Mouse (Mus musculus) liver, postnatal 0 days (tissue): ENCODE results near the gene Zmat1. TPM values are rescaled to one million over a fixed set of nuclear protein-coding genes. Genes with fewer than 3 reads are reported as not detected.
"Not testable (repeated sequence)": the region's sequence is repeated elsewhere in the genome, so short reads cannot be mapped to it uniquely, and the experiment has no call there.

ENCODE experiments used
- ATAC-seq: fragments of 200-750 bp; cut with Nextera tagmentation; 2 replicates; pipeline ENCODE4 v1.8.0; 2017; ENCODE audit warnings: mild to moderate bottlenecking, moderate library complexity
- DNase-seq: peaks from one replicate; pipeline ENCODE4 v3.0.0-alpha.2; 2016
- H3K27ac ChIP-seq: fragments of 300-500 bp; sonication (generic); 2 replicates; pipeline ENCODE4 v1.5.1; 2014; ENCODE audit warnings: antibody characterized with exemption, moderate library complexity, mild to moderate bottlenecking, low read depth
- H3K27me3 ChIP-seq: fragments of 300-500 bp; sonication (generic); 2 replicates; pipeline ENCODE4 v1.6.1; 2014; ENCODE audit warnings: low read length, control low read depth, mixed read lengths; ENCODE audit not compliant: insufficient read depth
- H3K36me3 ChIP-seq: fragments of 300-500 bp; sonication (generic); replicated peaks from 2 replicates; pipeline ENCODE4 v1.6.1; 2014; ENCODE audit warnings: mild to moderate bottlenecking, control low read depth, low read length, moderate library complexity, mixed read lengths; ENCODE audit not compliant: insufficient read depth
- H3K4me1 ChIP-seq: fragments of 300-500 bp; sonication (generic); 2 replicates; pipeline ENCODE4 v1.6.1; 2014; ENCODE audit warnings: antibody characterized with exemption, mild to moderate bottlenecking, control low read depth; ENCODE audit not compliant: insufficient read depth
- H3K4me2 ChIP-seq: fragments of 300-500 bp; sonication (generic); 2 replicates; pipeline ENCODE4 v1.6.1; 2014; ENCODE audit warnings: low read depth, mild to moderate bottlenecking, low read length, moderate library complexity, mixed read lengths
- H3K4me3 ChIP-seq: fragments of 300-500 bp; sonication (generic); 2 replicates; pipeline ENCODE4 v1.5.1; 2014; ENCODE audit warnings: low read depth, low read length
- H3K9ac ChIP-seq: fragments of 300-500 bp; sonication (generic); replicated peaks from 2 replicates; pipeline ENCODE4 v1.6.1; 2014; ENCODE audit warnings: mild to moderate bottlenecking, moderate library complexity
- H3K9me3 ChIP-seq: fragments of 300-500 bp; sonication (generic); 2 replicates; pipeline ENCODE4 v1.6.1; 2016; ENCODE audit warnings: mild to moderate bottlenecking, control low read depth, low read length, mixed read lengths
- CTCF ChIP-seq: sonication (generic); IDR thresholded peaks from 2 replicates; pipeline ENCODE4 v1.5.1; 2016; ENCODE audit warnings: antibody characterized with exemption, low read depth
- EP300 ChIP-seq: IDR thresholded peaks from 2 replicates; pipeline ENCODE4 v1.6.1; 2016; ENCODE audit warnings: antibody characterized with exemption, low read depth, mild to moderate bottlenecking
- WGBS: fragments of 180-500 bp; shearing (Covaris S2); extraction: QIAGEN DNeasy Blood & Tissue Kit; methylation state at CpG from one replicate; pipeline ENCODE4 v1.1.7; 2014; ENCODE audit not compliant: insufficient replicate concordance; 5-methylcytosine and 5-hydroxymethylcytosine counted together
- polyA plus RNA-seq: library from polyadenylated mRNA; unstranded; fragments of >200 nt; fragmentation: Nextera tagmentation; extraction: Ambion mirVana; gene quantifications from 2 replicates; pipeline ENCODE4 v1.2.1, GENCODE M21; 2015

Zmat1 gene
- polyA plus RNA-seq, result 1.8 and 1.9 TPM in 2 replicates

DNA sequence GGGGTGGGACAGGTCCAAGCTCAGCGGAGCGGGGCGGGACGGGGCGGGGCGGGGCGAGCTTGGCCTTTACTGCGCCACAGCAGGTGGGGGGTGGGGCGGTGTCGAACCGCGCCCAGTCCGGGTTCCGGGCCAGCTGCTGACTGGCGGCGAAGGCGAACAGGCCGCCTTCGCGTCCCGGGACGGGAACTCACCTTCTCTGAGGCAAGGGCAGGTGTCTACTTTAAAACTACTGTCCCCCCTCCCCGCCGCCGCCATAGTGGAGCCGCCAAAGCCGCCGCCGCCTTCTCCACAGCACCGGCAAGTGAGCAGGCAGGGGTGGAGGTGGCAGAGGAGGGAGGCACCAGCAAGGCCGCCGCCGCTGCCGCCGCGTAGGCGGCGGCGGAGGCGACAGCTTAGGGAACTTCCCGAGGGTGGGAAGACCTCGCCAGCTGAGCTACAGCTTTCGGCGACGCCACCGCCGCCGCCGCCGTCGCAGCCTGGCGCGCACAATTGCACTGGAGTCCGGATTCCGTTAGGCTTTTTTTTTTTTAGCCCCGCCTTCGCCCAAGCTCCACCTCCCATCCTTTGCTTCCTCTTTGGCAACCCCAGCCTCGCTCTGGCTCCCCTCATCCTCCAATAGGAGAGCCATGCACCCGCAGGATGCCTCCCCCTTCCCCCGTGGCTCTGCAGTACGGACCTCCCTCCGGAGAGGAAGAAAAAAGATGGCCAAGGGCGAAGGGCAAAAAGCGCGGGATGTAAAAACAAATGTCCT is at the start of gene Zmat1:
Gene Zmat1 (minus strand): TSS at position 490 of the 751 bp plus-strand sequence.
- Histone ChIP-seq H3K4me2 (peak within 1 kb of the TSS; percentile 71), H3K36me3 (no peaks in the 10 kb centered on the region), H3K4me1 (no peaks in the 10 kb centered on the region; the same call in 1 of the 2 replicates), H3K9ac (peak within 1 kb of the TSS; percentile 91), H3K27ac (peak within 1 kb of the TSS; percentile 99), H3K4me3 (peak within 1 kb of the TSS; percentile 71), H3K27me3 (no peaks in the 10 kb centered on the region), H3K9me3 (no peaks in the 10 kb centered on the region)
- DNase-seq (peak; percentile 87), ATAC-seq (peak; percentile 98)
- 10% methylated on average over 42 of the region's 65 CpGs for WGBS
- TF ChIP-seq CTCF (no peak), EP300 (no peak)

DNA sequence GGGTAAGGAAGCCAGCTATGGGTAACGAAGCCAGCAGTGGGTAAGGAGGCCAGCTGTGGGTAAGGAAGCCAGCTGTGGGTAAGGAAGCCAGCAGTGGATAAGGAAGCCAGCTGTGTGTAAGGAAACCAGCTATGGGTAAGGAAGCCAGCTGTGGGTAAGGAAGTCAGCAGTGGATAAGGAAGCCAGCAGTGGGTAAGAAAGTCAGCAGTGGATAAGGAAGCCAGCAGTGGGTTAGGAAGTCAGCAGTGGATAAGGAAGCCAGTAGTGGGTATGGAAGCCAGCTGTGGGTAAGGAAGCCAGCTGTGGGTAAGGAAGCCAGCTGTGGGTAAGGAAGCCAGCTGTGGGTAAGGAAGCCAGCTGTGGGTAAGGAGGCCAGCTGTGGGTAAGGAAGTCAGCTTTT is 44.9 kb upstream of the Zmat1 start:
- WGBS, result 55% methylated on average over 1 of the region's 1 CpGs
- H3K4me1 ChIP-seq, result not testable (repeated sequence)

DNA sequence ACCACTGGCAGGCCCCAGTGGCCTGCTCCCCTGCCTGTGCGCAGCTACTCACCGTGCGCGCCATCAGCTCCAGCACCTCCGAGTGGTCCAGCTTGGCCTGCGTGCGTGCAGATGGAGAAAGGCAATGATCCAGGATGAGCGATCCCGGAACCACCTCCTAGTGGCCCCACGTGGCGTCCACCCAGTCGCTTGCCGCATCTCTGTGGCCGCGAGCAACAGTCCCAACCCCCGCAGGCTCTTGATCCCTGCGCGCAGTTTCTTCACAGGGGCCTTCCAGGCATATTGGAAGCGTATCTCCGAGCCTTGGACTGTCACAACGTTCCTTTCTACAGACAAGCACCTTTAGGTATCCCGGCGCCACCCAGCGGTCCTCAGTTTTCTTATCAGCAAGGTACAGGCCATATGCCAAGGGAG is 27.0 kb upstream of the Zmat1 start:
- WGBS, result 10% methylated on average over 21 of the region's 24 CpGs
- H3K36me3 ChIP-seq, result no peaks in the 10 kb centered on the region
- H3K4me2 ChIP-seq, result peak overlapping the region; percentile 34; the same call in 1 of the 2 replicates
- no peak overlapping the region for H3K27ac ChIP-seq
- ATAC-seq, result no peak
- no peaks in the 10 kb centered on the region for H3K9me3 ChIP-seq
- no peak overlapping the region for H3K4me3 ChIP-seq
- H3K9ac ChIP-seq, result no peak overlapping the region
- TF ChIP-seq EP300, result no peak
- TF ChIP-seq CTCF, result 0 out of 2 replicates have a peak, but pooled peaks have one; percentile 8
- peaks cover 8% of the 10 kb centered on the region; the same call in 1 of the 2 replicates for H3K27me3 ChIP-seq
- DNase-seq, result no peak
- H3K4me1 ChIP-seq, result no peaks in the 10 kb centered on the region

More for the DNA sequence above, 44.9 kb upstream of the Zmat1 start:
- DNase-seq, H3K27me3 ChIP-seq, H3K4me2 ChIP-seq, H3K4me3 ChIP-seq, H3K9me3 ChIP-seq, H3K27ac ChIP-seq, H3K36me3 ChIP-seq, ATAC-seq, H3K9ac ChIP-seq: not testable (repeated sequence)

DNA sequence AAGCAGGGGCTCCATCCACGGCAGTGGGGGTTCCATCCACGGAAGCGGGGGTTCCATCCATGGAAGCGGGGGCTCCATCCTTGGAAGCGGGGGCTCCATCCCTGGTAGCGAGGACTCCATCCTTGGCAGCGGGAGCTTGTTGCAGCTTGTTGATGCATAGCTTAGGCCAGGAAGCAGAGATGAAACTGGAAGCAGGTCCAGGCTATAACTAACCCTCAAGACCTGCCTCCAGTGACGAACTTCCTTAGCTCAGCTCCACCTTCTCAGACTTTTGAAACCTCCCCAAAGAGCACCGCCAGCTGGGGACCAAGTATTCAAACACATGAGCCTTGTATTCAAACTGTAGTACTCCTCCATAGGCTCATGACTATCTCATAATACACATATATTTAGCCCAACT is 16.1 kb upstream of the Zmat1 start:
- 80% methylated on average over 9 of the region's 9 CpGs for WGBS
- H3K27ac ChIP-seq, result no peak overlapping the region
- TF ChIP-seq CTCF (no peak), EP300 (no peak)
- H3K9me3 ChIP-seq, result no peaks in the 10 kb centered on the region
- H3K27me3 ChIP-seq, result no peaks in the 10 kb centered on the region
- H3K4me2 ChIP-seq, result no peak overlapping the region
- no peaks in the 10 kb centered on the region for H3K36me3 ChIP-seq
- H3K4me3 ChIP-seq, result no peak overlapping the region
- no peak overlapping the region for H3K9ac ChIP-seq
- H3K4me1 ChIP-seq, result no peaks in the 10 kb centered on the region
- ATAC-seq, result no peak
- no peak for DNase-seq

DNA sequence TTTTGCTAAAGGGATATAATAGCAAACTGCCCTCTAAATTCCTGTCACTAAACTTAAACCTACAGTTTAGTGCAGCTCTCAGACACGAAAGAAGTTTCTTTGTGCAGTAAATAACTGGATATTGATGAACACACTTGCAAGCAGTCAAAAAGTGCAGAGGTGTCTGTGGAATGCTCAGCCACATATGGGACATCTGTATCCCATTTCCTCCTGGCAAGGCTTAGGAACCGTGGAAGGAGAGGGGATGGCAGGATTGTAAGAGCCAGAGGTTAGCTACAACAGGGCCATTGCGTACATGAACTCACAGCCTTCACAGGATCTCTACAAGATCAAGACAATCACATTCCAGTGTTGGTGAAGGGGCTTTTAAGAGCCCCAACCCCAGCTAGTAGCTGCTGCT is 2.4 kb upstream of the Zmat1 start:
- H3K27ac ChIP-seq, result no peak overlapping the region
- H3K4me2 ChIP-seq, result no peak overlapping the region
- no peaks in the 10 kb centered on the region for H3K36me3 ChIP-seq
- 58% methylated on average over 3 of the region's 3 CpGs for WGBS
- H3K4me1 ChIP-seq, result no peaks in the 10 kb centered on the region; the same call in 1 of the 2 replicates
- ATAC-seq, result no peak
- DNase-seq, result no peak
- H3K9me3 ChIP-seq, result no peaks in the 10 kb centered on the region
- TF ChIP-seq CTCF (no peak), EP300 (no peak)
- H3K4me3 ChIP-seq, result no peak overlapping the region
- no peaks in the 10 kb centered on the region for H3K27me3 ChIP-seq
- no peak overlapping the region for H3K9ac ChIP-seq

DNA sequence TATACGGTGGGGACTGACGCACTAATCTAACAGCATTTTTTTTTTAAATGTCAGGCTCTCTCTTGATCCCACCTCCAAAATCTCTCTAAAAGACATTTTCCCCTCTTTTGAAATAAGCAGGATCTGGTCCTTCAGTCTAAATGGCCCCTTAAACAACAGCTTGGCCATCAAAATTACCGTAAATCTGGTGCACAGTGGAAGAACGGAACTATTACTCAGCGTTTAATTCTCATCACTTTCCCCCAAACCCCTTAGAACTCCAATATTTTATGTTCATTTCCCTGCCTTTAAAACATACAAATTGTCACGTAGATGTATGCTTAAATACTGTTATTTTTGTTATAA is 434 bp upstream of the Zmat1 start:
- no peaks in the 10 kb centered on the region for H3K9me3 ChIP-seq
- no peak overlapping the region; the same call in 1 of the 2 replicates for H3K9ac ChIP-seq
- DNase-seq (no peak), ATAC-seq (peak; percentile 20)
- H3K4me1 ChIP-seq, result no peaks in the 10 kb centered on the region; the same call in 1 of the 2 replicates
- H3K36me3 ChIP-seq, result no peaks in the 10 kb centered on the region
- 0 out of 2 replicates have a peak, but pooled peaks have one; percentile 37 for TF ChIP-seq EP300
- TF ChIP-seq CTCF, result no peak
- peak overlapping the region; percentile 71 for H3K4me2 ChIP-seq
- no peaks in the 10 kb centered on the region for H3K27me3 ChIP-seq
- peak overlapping the region; percentile 71 for H3K4me3 ChIP-seq
- 31% methylated on average over 6 of the region's 6 CpGs for WGBS
- H3K27ac ChIP-seq, result 0 out of 2 replicates have a peak overlapping the region, but pooled peaks have one; percentile 34
